Mouse (Mus musculus): ENCODE results near the gene Lmf2. TPM values are rescaled to one million over a fixed set of nuclear protein-coding genes. Genes with fewer than 3 reads are reported as not detected.

Gene Lmf2
- total RNA-seq (2023): 29.6 TPM

DNA sequence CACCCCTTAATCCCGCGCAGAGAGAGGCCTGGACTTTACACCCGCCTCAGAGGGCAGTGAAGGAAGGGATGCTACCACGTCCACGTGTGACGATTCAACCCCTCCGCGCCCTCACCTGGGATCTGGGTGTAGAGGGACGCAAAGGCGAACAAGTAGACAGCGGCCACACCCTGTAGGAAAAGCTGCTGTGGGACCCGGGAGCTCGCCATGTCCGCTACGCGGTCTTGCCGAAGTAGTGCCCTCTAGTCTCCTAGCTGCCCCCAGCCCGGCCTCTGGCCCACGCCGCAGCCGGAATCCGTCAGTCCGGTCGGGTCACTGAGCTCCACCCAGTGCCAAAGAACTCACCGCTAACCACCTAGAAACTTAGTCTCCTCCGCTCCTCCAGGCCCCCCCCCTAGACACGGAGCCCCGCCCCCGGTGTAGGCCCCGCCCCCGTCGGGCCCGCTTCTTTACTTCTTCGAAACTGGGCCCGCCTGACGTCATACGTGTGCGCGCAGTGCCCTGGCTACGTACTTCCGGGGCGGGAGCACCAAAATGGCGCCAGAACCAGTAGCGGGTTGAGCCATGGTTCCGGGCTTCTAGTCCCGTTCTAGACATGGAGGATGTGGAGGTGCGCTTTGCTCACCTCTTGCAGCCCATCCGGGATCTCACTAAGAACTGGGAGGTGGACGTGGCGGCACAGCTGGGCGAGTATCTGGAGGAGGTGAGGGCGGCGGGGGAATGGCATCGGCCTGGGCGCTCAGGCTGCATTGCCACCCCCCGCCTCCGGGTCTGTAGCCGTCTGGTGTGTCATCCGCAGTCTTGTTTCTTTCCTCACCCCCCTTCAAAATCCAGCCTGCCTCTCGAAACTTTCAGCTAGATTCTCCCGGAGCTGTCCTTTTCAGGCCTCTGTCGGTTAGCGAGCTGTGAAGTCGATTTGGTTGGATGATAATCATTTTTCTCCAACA is at the start of gene Lmf2, which contains the start of gene Ncaph2:
Gene Lmf2 (minus strand): TSS at position 419 of the 947 bp plus-strand sequence.
Gene Ncaph2 (plus strand): TSS at position 479 of the 947 bp plus-strand sequence.

DNA sequence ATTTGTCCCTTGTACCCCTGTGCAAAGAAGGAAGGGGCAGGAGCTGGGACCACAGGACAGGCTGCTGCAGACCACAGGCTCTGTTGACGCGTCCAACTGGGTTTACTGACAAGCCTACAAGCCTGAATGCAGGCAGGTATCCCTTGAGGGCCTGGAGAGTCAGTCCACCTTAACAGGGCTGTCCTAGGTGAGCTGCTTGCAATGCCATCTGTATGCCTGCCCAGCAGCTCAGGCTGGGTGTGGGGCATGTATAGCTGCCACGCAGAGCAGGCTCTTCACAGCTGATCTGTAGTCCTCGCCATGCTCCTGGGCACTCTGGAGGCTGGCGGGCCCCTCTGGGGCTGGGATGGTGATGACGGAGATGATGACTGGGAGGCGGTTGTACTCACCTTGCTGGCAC is 29.2 kb upstream of the Lmf2 start, which contains the start of gene Klhdc7b:
Gene Klhdc7b (plus strand): TSS at position 301 of the 400 bp plus-strand sequence.

DNA sequence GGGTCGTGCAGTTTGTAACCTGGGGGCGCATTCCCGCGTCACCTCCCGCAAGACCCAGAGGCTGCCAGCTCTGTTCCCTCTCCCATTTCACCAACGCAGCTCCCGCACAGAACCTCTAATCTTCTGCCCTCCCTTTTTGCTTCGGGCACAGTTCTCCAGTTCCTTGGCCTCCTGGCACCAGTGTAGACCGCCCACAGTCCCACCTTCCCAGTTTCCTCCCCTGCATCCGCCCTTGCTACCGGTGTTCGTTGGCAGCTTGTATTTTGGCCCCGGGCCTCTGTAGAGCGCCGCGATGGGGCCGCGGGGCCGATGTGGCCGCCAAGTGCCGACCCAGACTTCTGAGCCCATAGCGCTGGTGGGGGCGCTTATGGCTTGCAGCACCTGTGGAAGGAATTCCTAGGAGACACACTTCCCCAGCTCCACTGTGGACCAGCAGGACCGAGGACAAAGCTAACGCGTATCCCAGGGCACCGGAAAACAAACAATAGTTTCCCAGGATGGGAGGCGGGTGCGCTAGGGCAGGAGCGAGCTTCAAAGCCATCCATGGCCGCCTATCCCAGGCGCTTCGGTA is 23.5 kb upstream of the Lmf2 start, which contains the start of gene Odf3b:
Gene Odf3b (minus strand): TSS at position 452 of the 571 bp plus-strand sequence.

DNA sequence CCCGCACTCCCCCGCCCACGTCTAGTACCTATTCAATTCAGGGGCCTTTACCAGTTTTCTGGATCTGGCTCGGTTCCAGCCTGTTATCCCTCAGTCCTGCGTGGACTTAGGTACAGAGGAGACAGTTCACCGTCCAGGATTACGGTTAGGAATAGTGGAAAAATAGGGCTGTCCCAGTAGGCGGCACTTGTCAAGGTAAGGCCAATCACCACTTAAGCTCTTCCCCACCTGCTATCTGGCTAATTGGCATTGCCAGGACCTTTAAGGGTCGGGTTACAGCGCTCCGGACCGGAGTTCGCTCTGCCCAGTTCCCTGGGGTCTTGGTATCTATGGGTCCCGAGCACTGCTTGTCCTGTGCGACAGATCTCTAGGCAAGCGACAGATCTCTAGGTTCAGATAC is 21.5 kb upstream of the Lmf2 start, which contains the start of gene Tymp:
Gene Tymp (minus strand): TSS at position 83 of the 400 bp plus-strand sequence.

DNA sequence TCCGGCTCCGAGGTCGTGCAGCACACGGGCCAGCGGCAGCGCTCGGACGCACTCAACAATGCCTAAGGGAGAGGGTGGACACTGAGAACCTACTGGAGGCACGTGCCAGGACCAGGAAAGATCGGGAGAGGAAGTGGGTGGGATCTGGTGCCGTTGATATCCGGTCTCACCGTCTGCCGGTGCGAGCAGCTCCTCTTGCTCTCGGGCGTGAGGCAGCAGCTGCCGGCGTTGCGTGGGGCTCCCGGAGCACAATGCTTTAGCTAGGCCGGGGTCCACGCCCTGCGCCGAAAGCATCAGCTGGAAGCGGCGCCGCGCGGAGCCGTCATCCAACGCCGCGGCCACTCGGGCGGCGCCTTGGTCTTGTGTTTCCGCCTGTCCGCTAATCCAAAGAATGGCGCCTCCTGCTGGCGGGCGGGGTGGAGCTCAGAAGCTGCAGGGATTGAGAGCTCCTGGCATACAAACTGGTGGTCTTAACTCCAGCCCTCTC is 18.3 kb upstream of the Lmf2 start, which contains the start of gene Sco2:
Gene Sco2 (minus strand): TSS at position 85 of the 487 bp plus-strand sequence.

DNA sequence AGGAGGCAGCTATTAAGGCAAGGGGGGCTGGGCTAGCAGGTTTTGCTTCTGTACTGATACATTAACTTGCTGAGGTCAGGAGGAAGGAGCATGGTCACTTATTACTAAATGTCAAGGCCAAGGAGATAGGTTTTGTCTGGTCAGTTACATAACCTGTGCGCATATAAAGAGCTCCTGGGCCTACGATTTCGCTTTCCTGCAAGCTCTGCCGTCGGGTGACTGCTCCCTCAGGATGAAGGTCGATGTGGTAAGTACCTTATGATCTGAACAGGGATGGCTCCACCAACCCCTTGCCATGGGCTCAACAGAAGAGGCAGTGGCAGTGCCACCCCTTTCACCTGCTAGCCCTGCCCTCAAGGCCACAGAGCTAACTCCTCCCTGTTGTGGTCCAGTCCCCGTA is 21.2 kb downstream of the Lmf2 start, which contains the start of gene Miox:
Gene Miox (plus strand): TSS at position 128 of the 400 bp plus-strand sequence.

DNA sequence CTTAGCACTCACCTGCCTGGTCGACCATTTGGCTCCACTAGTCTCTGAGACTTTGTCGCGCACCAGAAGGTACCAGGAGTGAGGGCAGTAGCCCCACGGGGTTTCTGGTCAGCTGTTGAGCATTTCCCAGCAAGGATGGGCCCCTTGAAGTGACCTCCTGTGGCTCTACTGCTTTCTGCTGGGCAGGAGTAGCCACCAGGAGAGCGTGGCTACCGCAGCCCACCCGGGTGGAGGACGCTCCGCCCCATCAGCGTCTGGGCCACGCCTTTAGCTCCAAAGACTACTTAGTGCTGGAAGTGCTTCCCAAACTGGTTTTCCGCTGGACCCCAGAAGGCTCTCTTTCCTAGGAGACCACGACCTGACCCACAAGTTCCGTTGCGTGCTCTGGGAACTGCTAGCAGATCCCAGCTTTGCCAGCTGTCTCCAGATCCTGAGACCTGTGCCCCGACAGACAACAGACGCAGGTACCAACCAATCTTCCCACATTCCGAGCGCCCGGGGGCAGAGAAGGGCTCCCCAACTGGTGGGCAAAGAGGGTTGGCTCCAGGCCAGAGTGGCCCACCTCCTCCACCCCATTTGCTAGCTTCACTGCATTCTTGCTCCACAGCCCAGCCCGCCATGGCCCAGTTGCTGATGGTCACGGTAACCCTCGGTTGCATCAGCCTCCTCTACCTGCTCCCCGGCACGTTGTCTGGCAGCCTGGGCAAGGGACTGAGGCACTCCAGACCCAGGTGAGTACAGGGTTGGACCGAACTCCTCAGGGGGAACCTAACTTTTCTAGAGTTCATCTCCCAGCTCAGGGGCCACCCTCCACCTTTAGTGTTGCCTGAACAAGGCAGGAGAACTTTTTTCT is 32.6 kb downstream of the Lmf2 start, which contains the start of gene Adm2:
Gene Adm2 (plus strand): TSS at position 51 of the 853 bp plus-strand sequence.

DNA sequence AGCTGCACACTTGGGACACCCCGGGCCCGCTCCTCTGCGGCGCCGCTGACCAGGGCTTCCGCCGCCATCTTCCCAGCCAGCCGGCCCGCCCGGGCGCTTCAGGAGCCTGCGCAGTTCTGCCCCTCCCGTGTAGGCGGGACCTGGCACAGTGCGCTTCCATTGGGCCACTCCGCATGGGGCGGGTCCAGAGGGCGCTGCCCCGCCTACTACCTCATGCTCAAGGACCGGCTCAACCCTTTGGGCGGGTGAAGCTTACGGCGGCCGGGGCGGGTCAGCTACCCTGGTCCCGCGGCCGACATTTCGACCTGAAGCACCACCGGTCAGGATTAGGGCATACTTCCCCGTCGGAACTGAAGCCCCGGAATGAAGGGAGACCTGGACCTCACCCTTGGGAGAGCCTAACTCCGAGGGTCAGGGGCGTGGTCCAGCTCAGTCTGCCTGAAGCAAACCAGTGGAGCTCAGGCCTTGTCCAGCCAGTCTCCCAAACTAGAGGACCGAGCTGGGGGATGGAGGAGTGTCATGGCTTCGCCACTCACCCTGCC is 40.2 kb downstream of the Lmf2 start, which contains the start of gene Sbf1:
Gene Sbf1 (minus strand): TSS at position 122 of the 542 bp plus-strand sequence.

Other genes with a start within 250 kb of the Lmf2 start
- 36.6 TPM for gene Tubgcp6, start 232.5 kb downstream of the Lmf2 start, total RNA-seq (2023)
- gene Hdac10, start 227.0 kb downstream of the Lmf2 start, total RNA-seq (2023): 25.4 TPM
- 3.9 TPM for gene Mapk12, start 215.0 kb downstream of the Lmf2 start, total RNA-seq (2023)
- gene Mapk11, start 206.0 kb downstream of the Lmf2 start, total RNA-seq (2023): 26.2 TPM
- gene Plxnb2, start 174.9 kb downstream of the Lmf2 start, total RNA-seq (2023): 2.8 TPM
- 21.9 TPM for gene Dennd6b, start 159.2 kb downstream of the Lmf2 start, total RNA-seq (2023)
- gene Ppp6r2, start 144.1 kb downstream of the Lmf2 start, total RNA-seq (2023): 52.2 TPM
- 395 TPM for gene Sbf1, start 40.3 kb downstream of the Lmf2 start, total RNA-seq (2023)
- not detected for gene Adm2, start 32.9 kb downstream of the Lmf2 start, total RNA-seq (2023)
- gene Miox, start 21.3 kb downstream of the Lmf2 start, total RNA-seq (2023): not detected
- gene Ncaph2, start 60 bp upstream of the Lmf2 start, total RNA-seq (2023): 113 TPM
- 18.0 TPM for gene Sco2, start 18.2 kb upstream of the Lmf2 start, total RNA-seq (2023)
- 0.56 TPM for gene Tymp, start 21.4 kb upstream of the Lmf2 start, total RNA-seq (2023)
- gene Odf3b, start 23.6 kb upstream of the Lmf2 start, total RNA-seq (2023): not detected
- not detected for gene Klhdc7b, start 29.3 kb upstream of the Lmf2 start, total RNA-seq (2023)
- not detected for gene Syce3, start 54.8 kb upstream of the Lmf2 start, total RNA-seq (2023)
- 8.1 TPM for gene Cpt1b, start 70.2 kb upstream of the Lmf2 start, total RNA-seq (2023)
- 7.5 TPM for gene C730034F03Rik, start 73.9 kb upstream of the Lmf2 start, total RNA-seq (2023)
- 0.62 TPM for gene Gm44502, start 74.0 kb upstream of the Lmf2 start, total RNA-seq (2023)
- gene Chkb, start 74.2 kb upstream of the Lmf2 start, total RNA-seq (2023): 220 TPM
- not detected for gene Mapk8ip2, start 98.3 kb upstream of the Lmf2 start, total RNA-seq (2023)
- gene Arsa, start 121.8 kb upstream of the Lmf2 start, total RNA-seq (2023): 15.0 TPM
- 0.32 TPM for gene Shank3, start 144.0 kb upstream of the Lmf2 start, total RNA-seq (2023)
- not detected for gene Acr, start 212.7 kb upstream of the Lmf2 start, total RNA-seq (2023)
- 1.4 TPM for gene Rabl2, start 236.3 kb upstream of the Lmf2 start, total RNA-seq (2023)